Mouse (Mus musculus): ENCODE measurements around the gene Adgre1. TPM values are rescaled to one million over a fixed set of nuclear protein-coding genes. Genes with fewer than 3 reads are reported as not detected.

The Adgre1 gene
- total RNA-seq (2014; rRNA removed) (7.0 and 21.8 TPM in 2 replicates), polyA plus RNA-seq (2015; fragmentation: Nextera tagmentation; extraction: Ambion mirVana) (3.8 and 4.4 TPM in 2 replicates)

- no peak for DNase-seq (ENCODE audit: low spot score)
- no peak within 1 kb of the TSS for H3K4me2 ChIP-seq (ENCODE audit: low read depth, low read length, poor library complexity, severe bottlenecking)
- no peak within 1 kb of the TSS for H3K4me3 ChIP-seq (ENCODE audit: low read depth, low read length)
- no peaks in the 10 kb centered on the region for H3K36me3 ChIP-seq (ENCODE audit: insufficient read depth, low read length)
- no peak within 1 kb of the TSS for H3K27ac ChIP-seq (ENCODE audit: low read depth, low read length)
- H3K27me3 ChIP-seq (ENCODE audit: insufficient read depth, low read length), result no peaks in the 10 kb centered on the region
- no peak within 1 kb of the TSS for H3K9ac ChIP-seq (replicated peaks; ENCODE audit: low read length, poor library complexity, severe bottlenecking)
- H3K9me3 ChIP-seq (ENCODE audit: low read length), result no peaks in the 10 kb centered on the region
- 0% methylated on average over 1 of the region's 1 CpGs for WGBS
- no peaks in the 10 kb centered on the region for H3K4me1 ChIP-seq (ENCODE audit: insufficient read depth, low read length)
- no peak for TF ChIP-seq CTCF (IDR thresholded peaks at IDR 0.05)
- ATAC-seq (ENCODE audit: low FRiP score), result no peak
Observed at GRCm38 (mm10) chr17:57358441-57358840, at the start of gene Adgre1. Adgre1 (plus strand) TSS chr17:57358691.

DNA sequence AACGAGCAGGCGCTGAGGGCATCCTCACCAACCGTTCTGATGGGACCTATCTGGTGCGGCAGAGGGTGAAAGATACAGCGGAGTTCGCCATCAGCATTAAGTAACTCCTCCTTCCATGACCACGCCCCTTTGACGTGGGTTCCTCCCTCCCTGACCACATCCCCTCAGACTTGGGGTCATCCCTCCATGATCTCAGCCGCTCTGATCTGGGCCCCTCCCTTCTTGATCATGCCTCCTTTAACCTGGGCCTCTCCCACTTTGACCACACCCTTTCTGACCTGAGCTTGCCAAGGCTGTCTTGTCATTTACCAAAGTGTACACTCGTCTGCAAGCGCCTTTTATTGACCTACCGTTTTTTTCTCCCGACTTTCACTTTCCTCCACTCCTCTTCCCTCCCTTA lies 46.7 kb upstream of the Adgre1 start:
- H3K4me2 ChIP-seq (ENCODE audit: low read depth, low read length, poor library complexity, severe bottlenecking), result no peak overlapping the region
- no peaks in the 10 kb centered on the region for H3K36me3 ChIP-seq (ENCODE audit: insufficient read depth, low read length)
- TF ChIP-seq CTCF (IDR thresholded peaks at IDR 0.05), result no peak
- no peak overlapping the region for H3K27ac ChIP-seq (ENCODE audit: low read depth, low read length)
- H3K9ac ChIP-seq (replicated peaks; ENCODE audit: low read length, poor library complexity, severe bottlenecking), result no peak overlapping the region
- no peak overlapping the region for H3K4me3 ChIP-seq (ENCODE audit: low read depth, low read length)
- WGBS, result 34% methylated on average over 13 of the region's 13 CpGs
- no peaks in the 10 kb centered on the region for H3K4me1 ChIP-seq (ENCODE audit: insufficient read depth, low read length)
- DNase-seq (ENCODE audit: low spot score) (no peak), ATAC-seq (ENCODE audit: low FRiP score) (no peak)
- H3K9me3 ChIP-seq (ENCODE audit: low read length), result no peaks in the 10 kb centered on the region
- no peaks in the 10 kb centered on the region for H3K27me3 ChIP-seq (ENCODE audit: insufficient read depth, low read length)

- DNase-seq (ENCODE audit: low spot score) (peak; percentile 37), ATAC-seq (ENCODE audit: low FRiP score) (no peak)
- Histone ChIP-seq H3K36me3 (ENCODE audit: insufficient read depth, low read length) (no peaks in the 10 kb centered on the region), H3K4me2 (ENCODE audit: low read depth, low read length, poor library complexity, severe bottlenecking) (no peak overlapping the region), H3K4me3 (ENCODE audit: low read depth, low read length) (no peak overlapping the region), H3K27ac (ENCODE audit: low read depth, low read length) (no peak overlapping the region), H3K9ac (replicated peaks; ENCODE audit: low read length, poor library complexity, severe bottlenecking) (no peak overlapping the region), H3K27me3 (ENCODE audit: insufficient read depth, low read length) (no peaks in the 10 kb centered on the region), H3K4me1 (ENCODE audit: insufficient read depth, low read length) (no peaks in the 10 kb centered on the region), H3K9me3 (ENCODE audit: low read length) (no peaks in the 10 kb centered on the region)
- WGBS, result 67% methylated on average over 8 of the region's 8 CpGs
- TF ChIP-seq CTCF (IDR thresholded peaks at IDR 0.05), result no peak
Observed at GRCm38 (mm10) chr17:57327615-57328014, 30.9 kb upstream of the Adgre1 start.

DNA sequence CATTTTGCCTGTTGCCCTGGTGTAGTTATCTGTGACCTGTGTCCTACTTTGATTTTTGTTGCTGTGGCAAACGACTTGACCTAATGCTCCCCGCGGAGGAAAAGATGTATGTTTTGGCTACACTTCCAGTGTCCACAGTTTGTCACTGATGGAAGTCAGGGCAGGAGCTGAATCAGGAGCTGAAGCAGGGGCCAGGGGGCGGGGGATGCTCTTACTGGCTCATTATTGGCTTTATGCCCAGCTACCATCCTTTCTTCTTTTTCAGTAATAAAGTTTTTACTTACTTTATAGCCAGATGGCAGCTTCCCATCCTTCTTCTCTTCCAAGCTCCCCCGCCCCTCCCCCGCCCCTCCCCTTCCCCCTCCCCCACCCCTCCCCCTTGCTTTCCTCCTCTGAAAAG lies 29.5 kb upstream of the Adgre1 start:
- Histone ChIP-seq H3K36me3 (ENCODE audit: insufficient read depth, low read length) (no peaks in the 10 kb centered on the region), H3K4me3 (ENCODE audit: low read depth, low read length) (no peak overlapping the region), H3K27ac (ENCODE audit: low read depth, low read length) (no peak overlapping the region), H3K9ac (replicated peaks; ENCODE audit: low read length, poor library complexity, severe bottlenecking) (no peak overlapping the region), H3K27me3 (ENCODE audit: insufficient read depth, low read length) (no peaks in the 10 kb centered on the region), H3K4me2 (ENCODE audit: low read depth, low read length, poor library complexity, severe bottlenecking) (no peak overlapping the region), H3K9me3 (ENCODE audit: low read length) (no peaks in the 10 kb centered on the region), H3K4me1 (ENCODE audit: insufficient read depth, low read length) (no peaks in the 10 kb centered on the region)
- no peak for TF ChIP-seq CTCF (IDR thresholded peaks at IDR 0.05)
- DNase-seq (ENCODE audit: low spot score), result peak; percentile 12
- WGBS, result 59% methylated on average over 5 of the region's 6 CpGs
- ATAC-seq (ENCODE audit: low FRiP score), result no peak

DNA sequence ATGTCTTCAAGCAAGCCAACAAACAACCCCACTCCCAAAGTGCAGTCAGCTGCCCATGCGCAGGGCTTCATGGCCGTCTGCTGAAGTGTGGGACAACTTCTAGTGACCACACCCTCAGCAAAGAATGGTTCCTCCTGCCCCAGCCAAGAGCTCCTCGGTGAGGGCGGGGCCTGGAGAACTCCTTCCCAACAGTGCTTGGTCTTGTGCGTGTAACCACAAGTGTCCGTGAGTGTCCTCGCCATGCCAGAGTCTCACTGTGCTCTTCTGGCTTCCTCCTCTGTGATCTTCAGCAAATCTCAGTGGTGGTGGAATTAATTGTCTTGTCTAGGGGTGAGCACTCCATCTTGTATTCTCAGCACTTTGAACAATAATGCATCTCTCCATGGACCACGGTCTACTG lies 27.5 kb upstream of the Adgre1 start:
- DNase-seq (ENCODE audit: low spot score) (no peak), ATAC-seq (ENCODE audit: low FRiP score) (no peak)
- Histone ChIP-seq H3K9me3 (ENCODE audit: low read length) (no peaks in the 10 kb centered on the region), H3K36me3 (ENCODE audit: insufficient read depth, low read length) (no peaks in the 10 kb centered on the region), H3K4me3 (ENCODE audit: low read depth, low read length) (no peak overlapping the region), H3K27ac (ENCODE audit: low read depth, low read length) (no peak overlapping the region), H3K27me3 (ENCODE audit: insufficient read depth, low read length) (no peaks in the 10 kb centered on the region; the same call in 1 of the 2 replicates), H3K4me2 (ENCODE audit: low read depth, low read length, poor library complexity, severe bottlenecking) (no peak overlapping the region), H3K9ac (replicated peaks; ENCODE audit: low read length, poor library complexity, severe bottlenecking) (no peak overlapping the region), H3K4me1 (ENCODE audit: insufficient read depth, low read length) (no peaks in the 10 kb centered on the region)
- 94% methylated on average over 8 of the region's 8 CpGs for WGBS
- no peak for TF ChIP-seq CTCF (IDR thresholded peaks at IDR 0.05)

GRCm38 (mm10) chr17:57332241-57332640 lies 26.2 kb upstream of the Adgre1 start:
- no peaks in the 10 kb centered on the region for H3K36me3 ChIP-seq (ENCODE audit: insufficient read depth, low read length)
- DNase-seq (ENCODE audit: low spot score) (no peak), ATAC-seq (ENCODE audit: low FRiP score) (no peak)
- H3K27me3 ChIP-seq (ENCODE audit: insufficient read depth, low read length), result no peaks in the 10 kb centered on the region; the same call in 1 of the 2 replicates
- H3K4me1 ChIP-seq (ENCODE audit: insufficient read depth, low read length), result no peaks in the 10 kb centered on the region
- no peak overlapping the region for H3K27ac ChIP-seq (ENCODE audit: low read depth, low read length)
- no peaks in the 10 kb centered on the region for H3K9me3 ChIP-seq (ENCODE audit: low read length)
- H3K4me2 ChIP-seq (ENCODE audit: low read depth, low read length, poor library complexity, severe bottlenecking), result no peak overlapping the region
- WGBS, result 85% methylated on average over 4 of the region's 4 CpGs
- H3K4me3 ChIP-seq (ENCODE audit: low read depth, low read length), result no peak overlapping the region
- no peak for TF ChIP-seq CTCF (IDR thresholded peaks at IDR 0.05)
- no peak overlapping the region for H3K9ac ChIP-seq (replicated peaks; ENCODE audit: low read length, poor library complexity, severe bottlenecking)
